Mouse (Mus musculus) urinary bladder, postnatal 4 days (tissue): ENCODE data around the gene Yy1.

ENCODE experiments used
- DNase-seq, 2 experiments: peaks; one replicate each; pipeline ENCODE4 v3.0.0; 2021 to 2022; ENCODE audit warnings: low spot score in 2 of 2

Gene Yy1

GRCm38 (mm10) chr12:108768196-108768854 is 24.4 kb upstream of the Yy1 start:
- DNase-seq = peak in 1 of 2 experiments; percentile 58

- no peak for DNase-seq
These were observed 12.5 kb upstream of the Yy1 start for GRCm38 (mm10) chr12:108780108-108780877.

- DNase-seq = no peak
These were observed 7.6 kb upstream of the Yy1 start for GRCm38 (mm10) chr12:108785161-108785560.

DNA sequence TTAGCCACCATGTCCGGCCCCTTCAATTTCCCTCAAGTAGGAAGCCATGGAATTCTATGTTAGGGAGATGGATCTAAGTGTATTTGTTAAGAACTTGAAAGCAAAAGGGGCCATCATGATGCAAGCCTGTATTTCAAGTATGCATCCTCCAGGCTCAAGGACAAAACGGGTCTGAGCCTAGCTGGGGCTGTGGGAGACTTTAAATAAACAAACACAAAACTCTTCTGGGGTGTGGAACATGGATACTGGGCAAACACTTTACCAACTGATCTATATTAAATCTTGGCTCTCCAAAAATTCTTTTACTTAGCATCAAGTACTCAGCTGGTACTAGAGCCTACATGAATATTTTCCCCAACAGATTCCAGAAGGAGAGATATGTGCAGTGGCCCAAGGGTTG is 5.4 kb upstream of the Yy1 start:
- DNase-seq = no peak

DNA sequence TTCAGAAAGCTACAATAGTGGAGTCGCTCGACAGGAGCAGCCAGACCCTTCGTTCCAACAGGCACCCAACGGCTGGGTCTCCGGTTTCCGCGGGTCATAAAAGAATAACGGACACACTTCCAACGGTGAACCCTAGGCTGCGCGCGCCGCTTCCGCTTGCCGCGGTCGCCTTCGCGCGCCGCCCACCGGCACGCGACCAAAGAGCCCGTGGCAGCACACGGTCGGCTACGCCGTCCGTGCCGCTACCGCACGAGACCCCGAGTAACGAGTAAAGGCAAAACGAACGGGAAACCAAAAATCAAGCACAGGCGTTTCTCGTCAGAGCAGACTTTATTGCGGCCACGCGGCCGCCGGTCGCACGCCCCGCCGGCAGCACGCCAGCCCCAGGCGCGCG is 624 bp upstream of the Yy1 start:
- peak; percentile 67 to 83 for DNase-seq

GRCm38 (mm10) chr12:108793453-108793941 is 724 bp downstream of the Yy1 start:
- DNase-seq = peak; percentile 36 to 63

- peak; percentile 76 to 77 for DNase-seq
These were observed 1.4 kb downstream of the Yy1 start for GRCm38 (mm10) chr12:108794078-108794711.

- DNase-seq = no peak
These were observed 2.3 kb downstream of the Yy1 start for GRCm38 (mm10) chr12:108794979-108795537.

- no peak for DNase-seq
These were observed 8.8 kb downstream of the Yy1 start for GRCm38 (mm10) chr12:108801613-108802012.

GRCm38 (mm10) chr12:108804388-108804787 is 11.6 kb downstream of the Yy1 start:
- no peak for DNase-seq

DNA sequence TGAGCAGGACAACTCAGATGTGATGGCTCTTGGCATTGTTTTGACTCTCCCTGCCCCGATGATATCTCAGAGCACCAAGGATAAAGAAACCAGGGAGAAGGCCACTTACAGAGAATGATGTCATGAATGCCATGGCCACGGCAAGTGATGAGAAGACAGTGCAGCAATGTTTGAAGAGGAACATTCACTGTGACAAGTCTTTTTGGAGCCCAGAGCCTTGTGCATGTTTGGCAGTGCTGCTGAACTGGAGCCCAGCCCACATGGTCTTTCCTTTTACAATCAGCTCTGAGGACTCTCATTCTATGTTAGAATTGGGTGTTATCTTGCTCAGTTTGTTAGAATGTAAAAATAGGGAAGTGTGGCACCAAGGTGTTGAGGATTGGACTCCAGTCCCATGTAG is 15.7 kb downstream of the Yy1 start:
- DNase-seq = no peak

DNA sequence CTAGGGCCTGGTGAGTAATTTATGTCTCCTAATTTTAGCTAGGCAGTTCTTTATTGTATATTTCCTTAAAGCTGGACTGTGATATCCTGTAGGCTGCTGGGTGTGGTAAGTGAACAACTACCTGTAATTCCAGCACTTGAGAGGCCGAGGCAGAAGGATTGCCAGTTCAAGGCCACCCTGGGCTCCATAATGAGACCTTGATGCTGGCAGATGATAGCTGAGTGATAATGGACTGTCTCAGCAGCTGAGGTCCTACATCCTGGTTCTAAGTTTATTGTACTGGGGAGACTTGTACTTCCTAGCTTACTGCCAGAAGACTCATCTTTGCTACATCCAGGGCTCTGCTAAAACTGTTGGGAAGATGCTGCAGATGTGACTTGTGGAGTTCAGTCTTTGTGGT is 17.0 kb downstream of the Yy1 start:
- no peak for DNase-seq

DNA sequence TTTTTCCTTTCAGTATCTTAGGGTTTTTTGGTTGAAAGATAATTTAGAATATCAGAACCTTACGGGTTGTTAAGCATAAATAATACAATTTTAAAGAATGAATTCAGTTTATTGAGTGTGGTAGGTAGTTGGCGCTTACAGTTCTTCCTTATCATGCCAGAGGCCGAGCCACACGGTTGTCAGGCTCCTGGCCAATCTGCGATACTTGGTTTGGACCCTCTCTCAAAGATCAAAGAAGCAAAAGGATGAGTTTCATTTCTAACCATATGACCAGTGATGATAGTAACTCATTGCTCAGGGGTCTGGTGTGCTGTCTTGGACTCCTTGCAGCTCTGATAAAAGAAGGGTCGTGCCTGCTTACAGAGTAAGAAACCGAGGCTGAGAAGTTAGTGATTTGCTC is 17.5 kb downstream of the Yy1 start:
- DNase-seq = no peak

DNA sequence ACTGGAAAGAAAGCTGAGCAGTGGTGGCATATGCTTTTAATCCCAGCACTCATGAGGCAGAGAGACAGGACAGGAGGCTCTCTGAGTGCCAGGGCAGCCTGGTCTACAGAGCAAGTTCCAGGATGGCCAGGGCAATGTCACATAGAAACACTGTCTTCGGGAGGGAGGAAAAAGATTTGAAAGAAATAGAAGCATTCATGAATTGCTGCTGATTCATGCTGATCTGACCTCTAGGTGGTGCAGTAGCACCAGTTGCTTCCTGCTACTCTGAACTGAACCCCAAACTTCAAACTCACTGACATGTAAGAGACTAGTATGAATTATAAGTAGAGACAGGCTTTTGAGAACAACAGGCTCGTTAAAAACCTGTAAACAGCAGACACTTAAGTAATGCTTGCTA is 18.4 kb downstream of the Yy1 start:
- DNase-seq = no peak

- no peak for DNase-seq
These were observed 19.7 kb downstream of the Yy1 start for GRCm38 (mm10) chr12:108812463-108812862.

DNA sequence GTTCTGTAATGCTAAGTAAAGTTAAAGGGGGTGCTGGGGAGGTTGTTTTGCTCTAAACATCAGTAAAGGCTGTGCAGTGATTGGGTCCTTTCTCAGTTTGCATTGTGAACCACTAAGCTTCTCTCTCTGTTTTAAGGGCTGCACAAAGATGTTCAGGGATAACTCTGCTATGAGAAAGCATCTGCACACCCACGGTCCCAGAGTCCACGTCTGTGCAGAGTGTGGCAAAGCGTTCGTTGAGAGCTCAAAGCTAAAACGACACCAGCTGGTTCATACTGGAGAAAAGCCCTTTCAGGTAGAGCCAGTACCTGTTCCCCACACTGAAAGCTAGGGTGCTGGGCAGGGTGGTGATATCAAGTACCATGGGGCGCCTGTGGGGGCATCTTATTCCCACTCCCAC is 21.7 kb downstream of the Yy1 start:
- DNase-seq = no peak

DNA sequence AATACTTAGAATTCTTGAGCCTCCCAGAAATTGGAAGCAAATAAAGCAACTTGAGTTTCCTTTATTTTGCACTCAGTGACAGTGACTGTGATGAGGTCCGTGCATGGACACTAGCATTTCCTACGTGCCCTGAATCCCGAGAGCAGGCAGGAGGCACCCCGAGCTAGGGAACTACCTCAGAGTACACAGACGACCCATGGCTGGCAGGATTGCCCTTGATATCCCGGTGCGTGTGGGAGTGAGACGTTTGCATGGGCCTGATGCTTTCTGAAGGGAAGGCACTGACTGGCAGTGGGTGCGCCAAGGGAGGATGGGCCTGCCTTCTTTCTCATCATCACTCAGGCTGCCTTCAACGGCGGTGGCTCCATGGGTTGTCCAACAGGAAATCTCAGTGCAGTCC is 23.8 kb downstream of the Yy1 start:
- no peak for DNase-seq

- DNase-seq = no peak
These were observed 27.7 kb downstream of the Yy1 start for GRCm38 (mm10) chr12:108820461-108820860.

- no peak for DNase-seq
These were observed 30.3 kb downstream of the Yy1 start for GRCm38 (mm10) chr12:108823036-108823435.

- no peak for DNase-seq
These were observed 31.6 kb downstream of the Yy1 start for GRCm38 (mm10) chr12:108824225-108824874.

DNA sequence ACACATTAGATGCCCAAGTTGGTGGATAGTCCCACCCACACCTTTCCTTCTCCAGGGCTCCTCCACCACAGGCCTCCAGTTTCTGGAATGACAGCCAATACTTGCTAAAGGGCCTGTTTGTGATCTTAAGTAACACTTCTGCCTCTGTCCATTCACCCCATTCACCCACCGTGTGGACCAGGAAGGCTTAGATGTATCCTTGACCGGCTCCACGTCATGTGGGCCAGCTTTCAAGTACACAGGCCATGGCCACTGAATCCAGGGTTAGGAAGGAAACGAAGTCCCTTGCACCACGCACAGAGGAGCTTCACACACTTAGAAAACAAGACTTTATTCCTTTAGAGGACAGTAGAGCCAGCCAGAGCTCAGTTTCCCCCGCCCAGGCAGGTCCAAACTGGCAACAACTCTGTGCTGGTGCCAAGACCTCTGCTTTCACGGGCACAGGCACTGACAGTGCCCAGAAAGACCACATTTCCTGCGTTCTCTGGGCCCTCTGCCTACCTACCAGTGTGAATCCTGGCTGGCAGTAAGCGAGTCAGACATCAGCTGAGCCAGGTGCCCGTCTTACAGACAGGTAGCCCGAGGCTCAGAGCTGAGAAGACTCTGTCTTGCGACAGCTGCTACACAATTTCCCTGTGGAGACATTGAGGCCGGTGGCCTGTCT is 32.9 kb downstream of the Yy1 start:
- DNase-seq = no peak
